In the genomic region with DNA sequence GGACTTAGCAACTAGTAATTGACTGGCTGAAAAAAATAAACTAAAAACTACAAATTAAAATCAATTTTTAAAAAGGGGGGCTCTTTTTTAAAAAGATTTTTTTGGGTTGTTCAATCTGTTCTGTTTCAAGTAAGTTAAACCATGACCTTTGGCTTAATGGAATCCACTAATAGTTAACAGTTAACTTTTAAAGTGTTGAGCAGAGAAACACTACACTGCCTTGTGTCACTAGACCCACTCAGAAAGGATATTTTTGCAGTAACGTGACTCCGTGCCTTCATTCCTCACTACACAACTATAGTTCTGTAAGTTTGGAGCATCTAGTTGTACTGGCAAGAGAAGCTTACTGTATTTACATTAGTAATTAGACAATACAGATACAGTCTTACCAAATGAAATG, we compare ENCODE assay signal across 29 mouse cellular contexts. TPM values are rescaled to one million over a fixed set of nuclear protein-coding genes. Genes with fewer than 3 reads are reported as not detected.
A peak's percentile ranks its signal among the peaks of the same experiment; 100 is the strongest.
DNase-seq lines count a peak whose midpoint lies in the region; ATAC-seq and TF ChIP-seq lines count a peak whose summit lies in the region.
"Had no signal": no experiment of that assay in that cellular context is flagged by ENCODE, and none has a peak within 500 bp of the region (broad histone marks: within the 10 kb centered on the region; RNA-seq: fewer than 3 reads in every experiment).

No protein-coding gene starts in this region.

- no peaks in the 10 kb centered on the region for H3K27me3 ChIP-seq in kidney, adult 2 months (replicated peaks; ENCODE audit: control insufficient read depth, insufficient read depth, low read length)
- no peaks in the 10 kb centered on the region for H3K27me3 ChIP-seq in liver, adult 2 months (ENCODE audit: control insufficient read depth, insufficient read depth, low read length)
- H3K27me3 ChIP-seq in liver, embryonic 12.5 days (replicated peaks) = no peaks in the 10 kb centered on the region
- no peaks in the 10 kb centered on the region for H3K27me3 ChIP-seq in intestine, embryonic 15.5 days (replicated peaks)
- no peaks in the 10 kb centered on the region for H3K27me3 ChIP-seq in liver, embryonic 16.5 days (ENCODE audit: control insufficient read depth, insufficient read depth, low read depth, low read length)
- H3K27me3 ChIP-seq: heart, embryonic 12.5 days; midbrain, embryonic 12.5 days; neural tube, embryonic 13.5 days; Patski had no signal

- H3K27ac ChIP-seq in kidney, adult 2 months (ENCODE audit: insufficient read depth, low read depth, low read length) = no peak overlapping the region
- no peak overlapping the region for H3K27ac ChIP-seq in liver, adult 2 months (replicated peaks; ENCODE audit: insufficient read depth, low read depth, low read length)
- no peak overlapping the region for H3K27ac ChIP-seq in liver, embryonic 12.5 days
- no peak overlapping the region for H3K27ac ChIP-seq in intestine, embryonic 15.5 days
- H3K27ac ChIP-seq in liver, embryonic 16.5 days (ENCODE audit: low read length) = no peak overlapping the region
- H3K27ac ChIP-seq: hindbrain, embryonic 14.5 days; layer of hippocampus, adult 2 months; midbrain, embryonic 12.5 days; neural tube, embryonic 13.5 days; stomach, postnatal 0 days had no signal

- H3K4me1 ChIP-seq in kidney, adult 2 months (ENCODE audit: control insufficient read depth, insufficient read depth, low read length) = peaks cover 11% of the 10 kb centered on the region; the same call in 1 of the 2 replicates
- peaks cover 28% of the 10 kb centered on the region for H3K4me1 ChIP-seq in liver, adult 2 months (ENCODE audit: control insufficient read depth, insufficient read depth, low read length)
- 0 out of 2 replicates have a peak, but pooled peaks cover 3% of the 10 kb centered on the region for H3K4me1 ChIP-seq in liver, embryonic 12.5 days
- H3K4me1 ChIP-seq in intestine, embryonic 15.5 days (replicated peaks) = no peaks in the 10 kb centered on the region
- H3K4me1 ChIP-seq in liver, embryonic 16.5 days (ENCODE audit: control insufficient read depth, low read depth, low read length) = peaks cover 2% of the 10 kb centered on the region; the same call in 1 of the 2 replicates

- intact Hi-C loops in left cerebral cortex, postnatal 25 days (cut with DNase I) = no loop called here

- peaks cover 20% of the 10 kb centered on the region; the same call in 1 of the 2 replicates for H3K79me2 ChIP-seq in liver, adult 2 months (ENCODE audit: control insufficient read depth, insufficient read depth, low read length)

- no peak for TF ChIP-seq POLR2A in kidney, adult 2 months (IDR thresholded peaks at IDR 0.05; ENCODE audit: low read depth, low read length)
- TF ChIP-seq POLR2A in liver, adult 2 months (IDR thresholded peaks at IDR 0.05; ENCODE audit: extremely low read depth, insufficient read depth, low read length) = no peak

- no peak for TF ChIP-seq CTCF in kidney, adult 2 months (conservative IDR thresholded peaks at IDR 0.05; ENCODE audit: insufficient read depth, insufficient read length, low read depth, low read length)
- TF ChIP-seq CTCF in liver, adult 2 months (IDR thresholded peaks at IDR 0.05; ENCODE audit: low read depth, low read length) = no peak

- no peaks in the 10 kb centered on the region for H3K9me3 ChIP-seq in liver, embryonic 12.5 days (replicated peaks)
- H3K9me3 ChIP-seq in intestine, embryonic 15.5 days = no peaks in the 10 kb centered on the region
- H3K9me3 ChIP-seq in liver, embryonic 16.5 days (replicated peaks; ENCODE audit: control insufficient read depth, low read length) = no peaks in the 10 kb centered on the region
- H3K9me3 ChIP-seq: heart, embryonic 12.5 days; midbrain, embryonic 12.5 days; neural tube, embryonic 13.5 days had no signal

- WGBS in kidney, adult 2 months = 33% methylated on average over 2 of the region's 2 CpGs
- WGBS in liver, adult 2 months = 25% methylated on average over 2 of the region's 2 CpGs
- WGBS in liver, embryonic 12.5 days (ENCODE audit: insufficient replicate concordance) = 53% methylated on average over 2 of the region's 2 CpGs
- 55% methylated on average over 2 of the region's 2 CpGs for WGBS in intestine, embryonic 15.5 days
- 58% methylated on average over 2 of the region's 2 CpGs for WGBS in liver, embryonic 16.5 days (ENCODE audit: insufficient replicate concordance)

- H3K4me3 ChIP-seq in kidney, adult 2 months (ENCODE audit: insufficient read depth, low read depth, low read length) = no peak overlapping the region
- peak overlapping the region; percentile 39; the same call in 1 of the 2 replicates for H3K4me3 ChIP-seq in liver, adult 2 months (ENCODE audit: insufficient read depth, low read depth, low read length)
- H3K4me3 ChIP-seq in liver, embryonic 12.5 days = no peak overlapping the region
- no peak overlapping the region for H3K4me3 ChIP-seq in intestine, embryonic 15.5 days (replicated peaks)
- H3K4me3 ChIP-seq in liver, embryonic 16.5 days (ENCODE audit: low read depth, low read length) = no peak overlapping the region
- H3K4me3 ChIP-seq: heart, embryonic 12.5 days; layer of hippocampus, adult 2 months; midbrain, embryonic 12.5 days; neural tube, embryonic 13.5 days had no signal

- no peak for ATAC-seq in liver, embryonic 12.5 days
- ATAC-seq in intestine, embryonic 15.5 days = peak; percentile 54; the same call in 1 of the 2 replicates
- ATAC-seq in liver, embryonic 16.5 days (ENCODE audit: low read depth) = peak; percentile 76
- ATAC-seq: forebrain, embryonic 14.5 days; Patski had no signal

- peak; percentile 49 for DNase-seq in kidney, adult 2 months
- DNase-seq in kidney, postnatal 14 days = no peak
- peak; percentile 96 for DNase-seq in liver, adult 2 months (ENCODE audit: extremely low read depth, low read depth, low spot score)
- no peak for DNase-seq in left cerebral cortex, postnatal 25 days (ENCODE audit: low spot score in 2 of 2)
- DNase-seq: adrenal gland, postnatal 10 days; cerebellum, adult 11 months; cerebellum, adult 9-10 months; cerebellum, postnatal 36 days; gastrocnemius, postnatal 36 days; heart, adult 18-20 months; left cerebral cortex, postnatal 4 days; lung, embryonic 14.5 days; lung, postnatal 36 days; right cerebral cortex, postnatal 4 days; thymus, adult 2 months; thymus, postnatal 36 days had no signal

- H3K9ac ChIP-seq in liver, adult 2 months (ENCODE audit: low read depth, low read length) = no peak overlapping the region
- H3K9ac ChIP-seq in liver, embryonic 12.5 days = no peak overlapping the region
- no peak overlapping the region for H3K9ac ChIP-seq in intestine, embryonic 15.5 days
- no peak overlapping the region for H3K9ac ChIP-seq in liver, embryonic 16.5 days (ENCODE audit: low read depth, low read length)
- H3K9ac ChIP-seq: heart, embryonic 12.5 days; hindbrain, embryonic 14.5 days; lung, embryonic 14.5 days; midbrain, embryonic 12.5 days; neural tube, embryonic 13.5 days had no signal

- no peaks in the 10 kb centered on the region for H3K36me3 ChIP-seq in kidney, adult 2 months (ENCODE audit: control insufficient read depth, insufficient read depth, low read length)
- H3K36me3 ChIP-seq in liver, adult 2 months (ENCODE audit: control insufficient read depth, insufficient read depth, low read length) = no peaks in the 10 kb centered on the region
- H3K36me3 ChIP-seq in liver, embryonic 12.5 days = no peaks in the 10 kb centered on the region
- no peaks in the 10 kb centered on the region for H3K36me3 ChIP-seq in intestine, embryonic 15.5 days
- H3K36me3 ChIP-seq in liver, embryonic 16.5 days (ENCODE audit: control insufficient read depth, insufficient read depth) = no peaks in the 10 kb centered on the region
- H3K36me3 ChIP-seq: heart, embryonic 12.5 days; midbrain, embryonic 12.5 days; neural tube, embryonic 13.5 days had no signal

- H3K4me2 ChIP-seq in liver, embryonic 12.5 days = no peak overlapping the region
- no peak overlapping the region for H3K4me2 ChIP-seq in intestine, embryonic 15.5 days (replicated peaks)
- H3K4me2 ChIP-seq in liver, embryonic 16.5 days (ENCODE audit: low read depth, low read length) = no peak overlapping the region
- H3K4me2 ChIP-seq: heart, embryonic 12.5 days; hindbrain, embryonic 14.5 days; midbrain, embryonic 12.5 days; neural tube, embryonic 13.5 days had no signal

RNA-seq across cellular contexts. Expression of gene Grb14, which starts 50.2 kb away (rescaled TPM):
- 15.2 and 16.2 TPM in 2 replicates for polyA plus RNA-seq in kidney, adult 2 months (2012; rRNA removed)
- total RNA-seq in liver, adult 2 months (2014; rRNA removed) = 43.8 and 47.6 TPM in 2 replicates
- 16.1 and 17.6 TPM in 2 replicates for polyA plus RNA-seq in liver, adult 2 months (2012; rRNA removed)
- polyA plus RNA-seq in liver, embryonic 12.5 days (2016; fragmentation: Nextera tagmentation; extraction: Ambion mirVana) = 6.0 and 7.1 TPM in 2 replicates
- polyA plus RNA-seq in intestine, embryonic 15.5 days (2015; fragmentation: Nextera tagmentation; extraction: Ambion mirVana) = 16.0 and 16.7 TPM in 2 replicates
- 9.3 and 11.0 TPM in 2 replicates for polyA plus RNA-seq in liver, embryonic 16.5 days (2015; fragmentation: Nextera tagmentation; extraction: Ambion mirVana)
- 10 to 100 TPM; 23.1 to 25.4 TPM for total RNA-seq in left cerebral cortex, postnatal 25 days (2021)
- total RNA-seq: hematopoietic stem cell, adult 5-6 weeks; MEL had no signal

Comparison
In these comparisons a context has a peak if more than half of its experiments do, and no peak if none do; other contexts are left out.
1. DNase-seq: peak in kidney, adult 2 months (single experiment) and liver, adult 2 months (single experiment); none in kidney, postnatal 14 days (single experiment) and left cerebral cortex, postnatal 25 days (0 of 2).